Mouse (Mus musculus) midbrain, embryonic 14.5 days (tissue): ENCODE results near the gene Slc22a17. TPM values are rescaled to one million over a fixed set of nuclear protein-coding genes. Genes with fewer than 3 reads are reported as not detected.
A peak's percentile ranks its signal among the peaks of the same experiment; 100 is the strongest.

Experiments used
- ATAC-seq: fragments of 200-750 bp; cut with Nextera tagmentation; 2 replicates; pipeline ENCODE4 v1.8.0; 2017; ENCODE audit warnings: moderate number of reproducible peaks, moderate library complexity; ENCODE audit not compliant: low FRiP score, low TSS enrichment
- DNase-seq: peaks from one replicate; pipeline ENCODE4 v3.0.0-alpha.2; 2015
- H3K27ac ChIP-seq: fragments of 300-500 bp; sonication (generic); replicated peaks from 2 replicates; pipeline ENCODE4 v1.5.1; 2014; ENCODE audit warnings: mild to moderate bottlenecking, low read depth, low read length, moderate library complexity
- H3K27me3 ChIP-seq: fragments of 300-500 bp; sonication (generic); 2 replicates; pipeline ENCODE4 v1.6.1; 2014; ENCODE audit warnings: low read length, control low read depth, mixed read lengths; ENCODE audit not compliant: control insufficient read depth, insufficient read depth
- H3K36me3 ChIP-seq: fragments of 300-500 bp; sonication (generic); 2 replicates; pipeline ENCODE4 v1.6.1; 2014; ENCODE audit warnings: low read length, control low read depth; ENCODE audit not compliant: control insufficient read depth, insufficient read depth
- H3K4me1 ChIP-seq: fragments of 300-500 bp; sonication (generic); 2 replicates; pipeline ENCODE4 v1.6.1; 2014; ENCODE audit warnings: mild to moderate bottlenecking, antibody characterized with exemption, low read length, control low read depth; ENCODE audit not compliant: control insufficient read depth, insufficient read depth
- H3K4me2 ChIP-seq: fragments of 300-500 bp; sonication (generic); 2 replicates; pipeline ENCODE4 v1.6.1; 2014; ENCODE audit warnings: mild to moderate bottlenecking, low read length, moderate library complexity
- H3K4me3 ChIP-seq: fragments of 300-500 bp; sonication (generic); replicated peaks from 2 replicates; pipeline ENCODE4 v1.5.1; 2014; ENCODE audit warnings: low read depth, low read length
- H3K9ac ChIP-seq: fragments of 300-500 bp; sonication (generic); replicated peaks from 2 replicates; pipeline ENCODE4 v1.6.1; 2014; ENCODE audit warnings: mild to moderate bottlenecking, low read length, moderate library complexity
- H3K9me3 ChIP-seq: fragments of 300-500 bp; sonication (generic); 2 replicates; pipeline ENCODE4 v1.6.1; 2016; ENCODE audit warnings: low read length, control low read depth, mixed read lengths; ENCODE audit not compliant: control insufficient read depth
- WGBS: fragments of 180-500 bp; shearing (Covaris S2); extraction: QIAGEN DNeasy Blood & Tissue Kit; methylation state at CpG from one replicate; pipeline ENCODE4 v1.1.7; 2014; 5-methylcytosine and 5-hydroxymethylcytosine counted together
- polyA plus RNA-seq: library from polyadenylated mRNA; unstranded; fragments of >200 nt; fragmentation: Nextera tagmentation; extraction: Ambion mirVana; gene quantifications from 2 replicates; pipeline ENCODE4 v1.2.1, GENCODE M21; 2014

The Slc22a17 gene
- polyA plus RNA-seq, 1 experiment from 2014 or later, result 110 TPM

- ATAC-seq (peak; percentile 91), DNase-seq (peak; percentile 97)
- 0% methylated on average over 69 of the region's 72 CpGs for WGBS
- Histone ChIP-seq H3K27me3 (no peaks in the 10 kb centered on the region), H3K4me3 (peak overlapping the region; percentile 72), H3K9ac (peak overlapping the region; percentile 91), H3K27ac (peak overlapping the region; percentile 95), H3K4me1 (peaks cover 7% of the 10 kb centered on the region), H3K4me2 (peak overlapping the region; percentile 97), H3K36me3 (no peaks in the 10 kb centered on the region), H3K9me3 (no peaks in the 10 kb centered on the region)
Observed at GRCm38 (mm10) chr14:54876539-54877047, 36.3 kb downstream of the Slc22a17 start.

- Histone ChIP-seq H3K27me3 (no peaks in the 10 kb centered on the region), H3K36me3 (no peaks in the 10 kb centered on the region), H3K4me3 (peak overlapping the region; percentile 72), H3K4me1 (peaks cover 7% of the 10 kb centered on the region), H3K9me3 (no peaks in the 10 kb centered on the region), H3K27ac (peak overlapping the region; percentile 95), H3K9ac (peak overlapping the region; percentile 91), H3K4me2 (peak overlapping the region; percentile 97)
- WGBS, result 2% methylated on average over 36 of the region's 36 CpGs
- no peak for DNase-seq
- peak; percentile 32; the same call in 1 of the 2 replicates for ATAC-seq
Observed at GRCm38 (mm10) chr14:54875844-54876538, 36.9 kb downstream of the Slc22a17 start.

- Histone ChIP-seq H3K27me3 (no peaks in the 10 kb centered on the region), H3K4me1 (peaks cover 7% of the 10 kb centered on the region), H3K27ac (no peak overlapping the region), H3K36me3 (no peaks in the 10 kb centered on the region), H3K9ac (no peak overlapping the region), H3K9me3 (no peaks in the 10 kb centered on the region), H3K4me3 (no peak overlapping the region), H3K4me2 (no peak overlapping the region)
- ATAC-seq (no peak), DNase-seq (no peak)
- 94% methylated on average over 3 of the region's 3 CpGs for WGBS
Observed at GRCm38 (mm10) chr14:54874165-54874564, 38.8 kb downstream of the Slc22a17 start.

GRCm38 (mm10) chr14:54870861-54871260 is 42.1 kb downstream of the Slc22a17 start, which contains the start of gene Homez:
Homez (minus strand) TSS chr14:54870961.
- no peak within 1 kb of the TSS for H3K27ac ChIP-seq
- H3K4me1 ChIP-seq, result peaks cover 7% of the 10 kb centered on the region
- no peaks in the 10 kb centered on the region for H3K9me3 ChIP-seq
- no peak within 1 kb of the TSS for H3K4me2 ChIP-seq
- no peaks in the 10 kb centered on the region for H3K27me3 ChIP-seq
- DNase-seq (no peak), ATAC-seq (no peak)
- H3K4me3 ChIP-seq, result no peak within 1 kb of the TSS
- no peaks in the 10 kb centered on the region for H3K36me3 ChIP-seq
- WGBS, result 90% methylated on average over 5 of the region's 5 CpGs
- no peak within 1 kb of the TSS for H3K9ac ChIP-seq

- no peaks in the 10 kb centered on the region for H3K27me3 ChIP-seq
- H3K9ac ChIP-seq, result no peak overlapping the region
- 86% methylated on average over 4 of the region's 4 CpGs for WGBS
- DNase-seq (no peak), ATAC-seq (no peak)
- no peaks in the 10 kb centered on the region for H3K9me3 ChIP-seq
- H3K27ac ChIP-seq, result no peak overlapping the region
- no peaks in the 10 kb centered on the region for H3K36me3 ChIP-seq
- no peak overlapping the region for H3K4me2 ChIP-seq
- H3K4me1 ChIP-seq, result peaks cover 4% of the 10 kb centered on the region
- no peak overlapping the region for H3K4me3 ChIP-seq
Observed at GRCm38 (mm10) chr14:54868026-54868425, 44.9 kb downstream of the Slc22a17 start.

GRCm38 (mm10) chr14:54866936-54867335 is 46.0 kb downstream of the Slc22a17 start:
- H3K36me3 ChIP-seq, result no peaks in the 10 kb centered on the region
- H3K27ac ChIP-seq, result no peak overlapping the region
- H3K4me3 ChIP-seq, result no peak overlapping the region
- no peak overlapping the region for H3K4me2 ChIP-seq
- no peak overlapping the region for H3K9ac ChIP-seq
- DNase-seq, result no peak
- H3K4me1 ChIP-seq, result peaks cover 4% of the 10 kb centered on the region
- no peaks in the 10 kb centered on the region for H3K9me3 ChIP-seq
- WGBS, result 51% methylated on average over 5 of the region's 5 CpGs
- H3K27me3 ChIP-seq, result no peaks in the 10 kb centered on the region
- ATAC-seq, result no peak

GRCm38 (mm10) chr14:54866268-54866667 is 46.7 kb downstream of the Slc22a17 start:
- 73% methylated on average over 3 of the region's 3 CpGs for WGBS
- no peak for ATAC-seq
- no peaks in the 10 kb centered on the region for H3K9me3 ChIP-seq
- no peak overlapping the region for H3K4me2 ChIP-seq
- no peak for DNase-seq
- no peak overlapping the region for H3K27ac ChIP-seq
- H3K36me3 ChIP-seq, result no peaks in the 10 kb centered on the region
- H3K4me3 ChIP-seq, result no peak overlapping the region
- H3K9ac ChIP-seq, result no peak overlapping the region
- H3K4me1 ChIP-seq, result peaks cover 4% of the 10 kb centered on the region
- H3K27me3 ChIP-seq, result no peaks in the 10 kb centered on the region

- ATAC-seq (no peak), DNase-seq (no peak)
- no peak overlapping the region for H3K27ac ChIP-seq
- no peak overlapping the region for H3K9ac ChIP-seq
- H3K36me3 ChIP-seq, result no peaks in the 10 kb centered on the region
- H3K4me2 ChIP-seq, result no peak overlapping the region
- peaks cover 4% of the 10 kb centered on the region for H3K4me1 ChIP-seq
- H3K27me3 ChIP-seq, result no peaks in the 10 kb centered on the region
- no peak overlapping the region for H3K4me3 ChIP-seq
- H3K9me3 ChIP-seq, result no peaks in the 10 kb centered on the region
- WGBS, result 90% methylated on average over 5 of the region's 5 CpGs
Observed at GRCm38 (mm10) chr14:54865626-54866025, 47.3 kb downstream of the Slc22a17 start.
